Mouse (Mus musculus): ENCODE results near the gene Atp2c1. TPM values are rescaled to one million over a fixed set of nuclear protein-coding genes. Genes with fewer than 3 reads are reported as not detected.

Gene Atp2c1
- polyA plus RNA-seq, 1 experiment from 2014 or later = 77.4 TPM

DNA sequence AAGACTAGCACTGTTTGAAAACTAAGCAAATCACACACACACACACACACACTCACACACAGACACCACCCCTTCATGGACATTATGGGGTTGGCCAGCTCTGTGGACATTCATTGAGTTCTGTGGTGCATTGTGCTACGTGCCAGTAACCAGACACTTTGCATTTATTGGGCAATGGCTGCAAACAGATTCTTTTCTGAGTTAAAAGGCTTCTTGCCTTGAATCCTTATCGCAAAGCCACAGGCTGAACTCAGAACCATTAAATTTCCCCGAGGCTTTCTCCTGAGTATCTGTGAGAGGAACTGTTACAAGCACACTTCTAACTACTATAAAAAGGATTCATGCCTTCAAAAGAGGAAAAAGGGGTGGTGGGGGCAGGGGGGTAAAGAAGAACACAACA lies 5.1 kb downstream of the Atp2c1 start:
- Histone ChIP-seq H3K4me1 (peaks cover 41% of the 10 kb centered on the region), H3K27ac (no peak overlapping the region)
- 44% methylated on average over 3 of the region's 3 CpGs for WGBS

GRCm38 (mm10) chr9:105520776-105521552 lies 6.2 kb downstream of the Atp2c1 start:
- H3K4me2 ChIP-seq = no peak overlapping the region
- no peak for ATAC-seq (ENCODE audit: low FRiP score)
- H3K4me3 ChIP-seq (replicated peaks) = no peak overlapping the region
- H3K27ac ChIP-seq = no peak overlapping the region
- WGBS = 67% methylated on average over 24 of the region's 24 CpGs
- H3K9ac ChIP-seq = no peak overlapping the region
- no peaks in the 10 kb centered on the region for H3K9me3 ChIP-seq
- 0 out of 2 replicates have a peak, but pooled peaks cover 3% of the 10 kb centered on the region for H3K27me3 ChIP-seq
- H3K4me1 ChIP-seq = peaks cover 41% of the 10 kb centered on the region
- no peaks in the 10 kb centered on the region for H3K36me3 ChIP-seq (replicated peaks)

More for the DNA sequence above, 5.1 kb downstream of the Atp2c1 start:
- H3K36me3 ChIP-seq (replicated peaks) = no peaks in the 10 kb centered on the region
- no peak overlapping the region for H3K9ac ChIP-seq
- no peak overlapping the region for H3K4me2 ChIP-seq
- ATAC-seq (ENCODE audit: low FRiP score) = no peak
- no peaks in the 10 kb centered on the region for H3K9me3 ChIP-seq
- H3K4me3 ChIP-seq (replicated peaks) = no peak overlapping the region
- H3K27me3 ChIP-seq = 0 out of 2 replicates have a peak, but pooled peaks cover 3% of the 10 kb centered on the region

- WGBS = 52% methylated on average over 6 of the region's 6 CpGs
- Histone ChIP-seq H3K4me3 (replicated peaks) (no peak overlapping the region), H3K9me3 (no peaks in the 10 kb centered on the region), H3K4me2 (no peak overlapping the region), H3K9ac (no peak overlapping the region), H3K36me3 (replicated peaks) (no peaks in the 10 kb centered on the region), H3K4me1 (peaks cover 36% of the 10 kb centered on the region), H3K27ac (no peak overlapping the region), H3K27me3 (no peaks in the 10 kb centered on the region)
- ATAC-seq (ENCODE audit: low FRiP score) = no peak
Measured at GRCm38 (mm10) chr9:105519278-105519883, 7.7 kb downstream of the Atp2c1 start.

DNA sequence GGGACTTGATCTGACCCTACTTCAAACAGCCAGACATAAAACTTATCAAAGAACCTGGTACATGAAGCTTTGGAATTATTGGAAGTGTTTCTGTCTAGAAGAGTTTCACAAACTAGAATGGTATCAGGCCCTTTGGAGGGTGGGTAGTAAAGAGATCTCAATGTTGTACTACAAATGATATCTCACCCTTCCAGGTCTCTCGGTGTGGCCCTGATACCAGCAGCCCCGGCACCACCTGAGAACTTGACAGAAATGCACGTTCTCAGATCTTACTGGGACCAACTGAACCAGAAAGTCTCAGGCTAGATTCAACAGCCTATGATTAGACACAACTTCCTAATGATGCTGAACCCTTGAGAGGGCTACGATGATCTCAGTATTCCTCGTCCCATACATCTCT lies 23.4 kb downstream of the Atp2c1 start:
- no peaks in the 10 kb centered on the region for H3K36me3 ChIP-seq (replicated peaks)
- WGBS = 93% methylated on average over 5 of the region's 5 CpGs
- no peak overlapping the region for H3K4me2 ChIP-seq
- H3K27ac ChIP-seq = no peak overlapping the region
- H3K9me3 ChIP-seq = no peaks in the 10 kb centered on the region
- no peak for ATAC-seq (ENCODE audit: low FRiP score)
- H3K4me3 ChIP-seq (replicated peaks) = no peak overlapping the region
- H3K27me3 ChIP-seq = no peaks in the 10 kb centered on the region
- 0 out of 2 replicates have a peak, but pooled peaks cover 2% of the 10 kb centered on the region for H3K4me1 ChIP-seq
- H3K9ac ChIP-seq = no peak overlapping the region

DNA sequence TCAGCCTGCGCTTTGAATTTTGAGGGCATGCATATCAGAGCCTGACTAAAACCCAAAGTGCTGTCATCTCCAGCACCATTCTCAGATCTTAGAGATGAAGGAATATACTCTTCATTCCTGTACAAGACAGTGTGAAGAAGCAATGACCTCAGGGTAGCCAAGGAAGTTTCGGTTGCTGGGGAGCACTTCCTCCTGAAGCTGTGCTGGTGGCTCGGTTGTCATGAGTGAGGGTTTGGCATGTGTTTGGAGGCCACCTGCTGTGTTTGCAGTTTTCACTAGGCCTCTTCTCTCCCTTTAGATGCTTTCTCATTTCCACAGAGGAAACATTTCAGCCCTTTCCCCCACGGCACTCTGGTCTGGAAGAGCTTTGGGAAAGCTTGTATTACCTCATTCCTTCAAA lies 24.7 kb downstream of the Atp2c1 start:
- no peak for ATAC-seq (ENCODE audit: low FRiP score)
- Histone ChIP-seq H3K27me3 (no peaks in the 10 kb centered on the region), H3K4me3 (replicated peaks) (no peak overlapping the region), H3K9me3 (no peaks in the 10 kb centered on the region), H3K4me2 (no peak overlapping the region), H3K27ac (no peak overlapping the region), H3K4me1 (0 out of 2 replicates have a peak, but pooled peaks cover 2% of the 10 kb centered on the region), H3K9ac (no peak overlapping the region), H3K36me3 (replicated peaks) (no peaks in the 10 kb centered on the region)
- WGBS = 62% methylated on average over 4 of the region's 4 CpGs

DNA sequence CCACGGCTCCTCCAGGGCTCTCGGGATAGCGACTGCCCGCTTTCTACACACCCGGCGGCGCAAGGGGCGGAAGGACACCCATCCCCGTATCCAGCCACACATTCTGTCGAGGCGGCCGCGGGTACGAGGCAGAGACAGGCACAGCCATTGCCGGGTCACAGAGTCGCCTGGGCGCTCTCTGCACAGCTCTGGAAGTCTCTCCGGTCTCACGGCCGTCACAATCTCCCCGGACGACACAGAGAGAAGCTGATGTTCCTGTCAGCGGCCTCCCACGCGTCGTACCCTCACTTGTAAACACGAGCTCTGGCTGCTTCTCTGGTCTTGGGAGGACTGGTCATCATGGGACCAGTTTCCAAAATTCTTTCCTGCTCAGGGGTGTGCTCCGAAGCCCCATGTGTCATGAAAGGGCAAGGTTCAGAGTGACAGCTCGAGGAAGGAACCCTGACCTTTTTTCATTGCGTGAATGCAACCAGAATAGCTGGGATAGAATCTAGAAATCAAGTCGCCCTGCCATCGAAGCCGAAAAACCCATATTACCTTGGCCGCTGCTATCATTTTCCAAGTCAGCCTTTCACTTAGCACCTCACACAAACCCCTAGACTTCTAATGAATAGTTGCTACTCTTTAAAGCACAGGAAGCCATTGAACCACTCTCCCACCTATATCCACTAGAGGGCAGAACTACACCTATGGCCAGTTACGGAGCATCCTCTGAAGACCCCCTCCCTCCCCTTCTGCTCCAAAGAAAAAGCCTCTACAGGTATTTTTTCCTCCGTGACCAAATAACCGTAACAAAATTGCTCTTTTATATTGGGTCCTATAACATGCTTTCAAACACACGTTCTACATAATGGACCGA lies 31.6 kb downstream of the Atp2c1 start:
- H3K9me3 ChIP-seq = no peaks in the 10 kb centered on the region
- H3K36me3 ChIP-seq (replicated peaks) = no peaks in the 10 kb centered on the region
- H3K27ac ChIP-seq = peak overlapping the region; percentile 98
- no peaks in the 10 kb centered on the region for H3K27me3 ChIP-seq
- H3K4me1 ChIP-seq = peaks cover 21% of the 10 kb centered on the region
- ATAC-seq (ENCODE audit: low FRiP score) = peak; percentile 48; the same call in 1 of the 2 replicates
- peak overlapping the region; percentile 87 for H3K4me3 ChIP-seq (replicated peaks)
- WGBS = under 1% methylated on average over 39 of the region's 39 CpGs
- H3K9ac ChIP-seq = peak overlapping the region; percentile 92
- peak overlapping the region; percentile 91 for H3K4me2 ChIP-seq

- Histone ChIP-seq H3K4me2 (peak overlapping the region; percentile 91), H3K4me1 (peaks cover 21% of the 10 kb centered on the region), H3K36me3 (replicated peaks) (peaks cover 4% of the 10 kb centered on the region; the same call in 1 of the 2 replicates), H3K9ac (peak overlapping the region; percentile 92), H3K4me3 (replicated peaks) (peak overlapping the region; percentile 87), H3K27ac (peak overlapping the region; percentile 98), H3K9me3 (no peaks in the 10 kb centered on the region), H3K27me3 (no peaks in the 10 kb centered on the region)
- WGBS = under 1% methylated on average over 53 of the region's 83 CpGs
- ATAC-seq (ENCODE audit: low FRiP score) = peak; percentile 98
Measured at GRCm38 (mm10) chr9:105494553-105495315, 32.4 kb downstream of the Atp2c1 start.

GRCm38 (mm10) chr9:105492744-105493143 lies 34.4 kb downstream of the Atp2c1 start:
- Histone ChIP-seq H3K27ac (no peak overlapping the region), H3K4me1 (peaks cover 21% of the 10 kb centered on the region), H3K27me3 (no peaks in the 10 kb centered on the region), H3K9me3 (no peaks in the 10 kb centered on the region), H3K4me3 (replicated peaks) (no peak overlapping the region), H3K36me3 (replicated peaks) (peaks cover 8% of the 10 kb centered on the region; the same call in 1 of the 2 replicates), H3K9ac (no peak overlapping the region), H3K4me2 (peak overlapping the region; percentile 91; the same call in 1 of the 2 replicates)
- WGBS = 87% methylated on average over 3 of the region's 3 CpGs
- no peak for ATAC-seq (ENCODE audit: low FRiP score)

DNA sequence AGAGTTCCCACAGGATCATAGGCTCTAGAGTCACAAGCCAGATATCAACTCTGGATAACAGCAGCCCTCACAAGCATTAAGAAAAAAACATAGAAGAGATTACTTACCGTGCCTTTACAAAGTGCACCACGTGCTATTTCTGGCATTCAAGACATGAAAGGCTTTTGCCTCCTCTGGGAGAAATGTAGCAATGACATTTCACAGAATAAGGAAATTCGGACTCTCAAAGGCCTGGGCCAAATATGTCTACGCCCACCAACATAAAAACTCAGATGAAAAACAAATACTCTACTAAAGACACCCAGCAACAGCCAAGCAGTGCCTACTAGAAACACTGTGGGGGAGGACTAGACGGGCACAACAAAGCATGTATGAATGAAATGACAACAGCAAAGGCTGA lies 38.8 kb downstream of the Atp2c1 start:
- Histone ChIP-seq H3K27me3 (no peaks in the 10 kb centered on the region), H3K4me1 (peaks cover 28% of the 10 kb centered on the region), H3K9ac (no peak overlapping the region), H3K27ac (no peak overlapping the region), H3K4me2 (no peak overlapping the region), H3K36me3 (replicated peaks) (peaks cover 8% of the 10 kb centered on the region; the same call in 1 of the 2 replicates), H3K9me3 (no peaks in the 10 kb centered on the region), H3K4me3 (replicated peaks) (no peak overlapping the region)
- 85% methylated on average over 5 of the region's 5 CpGs for WGBS
- ATAC-seq (ENCODE audit: low FRiP score) = no peak

DNA sequence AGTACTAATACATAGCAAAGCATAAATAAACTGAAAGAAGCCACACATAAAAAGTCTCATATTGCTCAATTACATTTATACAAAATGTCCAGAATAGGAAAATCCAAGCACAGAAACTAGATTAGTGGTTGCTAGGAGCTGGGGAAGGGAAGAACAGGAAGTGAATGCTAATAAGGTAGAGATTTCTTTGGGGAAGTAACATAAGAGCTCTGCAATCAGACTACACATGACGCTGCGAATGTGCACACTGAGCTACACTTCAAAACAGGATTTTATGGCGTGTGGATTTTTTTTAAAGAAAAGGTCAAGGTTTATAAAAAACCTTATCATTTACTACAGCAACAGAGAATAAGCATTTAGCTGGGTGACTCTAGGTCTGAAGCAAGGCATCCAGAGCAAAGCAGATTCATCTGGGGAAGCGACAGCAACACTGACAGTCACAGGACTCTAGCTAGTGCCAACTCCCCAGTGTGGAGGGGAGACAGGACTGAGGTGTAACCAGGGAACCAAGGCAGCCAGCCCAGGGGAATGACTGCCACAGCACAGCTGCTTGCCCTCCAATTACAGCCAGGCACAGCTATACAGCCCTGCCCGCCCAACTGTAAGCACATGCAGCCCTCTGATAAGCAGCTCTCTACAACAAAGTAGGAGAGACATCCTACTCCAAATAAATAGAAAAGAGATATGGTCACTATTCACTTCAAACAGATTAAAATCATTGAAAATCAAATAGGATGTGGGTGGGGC lies 42.6 kb downstream of the Atp2c1 start:
- H3K9ac ChIP-seq = no peak overlapping the region
- no peaks in the 10 kb centered on the region for H3K9me3 ChIP-seq
- H3K4me3 ChIP-seq (replicated peaks) = no peak overlapping the region
- no peak overlapping the region for H3K27ac ChIP-seq
- WGBS = 81% methylated on average over 5 of the region's 5 CpGs
- peaks cover 4% of the 10 kb centered on the region; the same call in 1 of the 2 replicates for H3K36me3 ChIP-seq (replicated peaks)
- H3K4me1 ChIP-seq = peaks cover 18% of the 10 kb centered on the region
- no peak overlapping the region for H3K4me2 ChIP-seq
- H3K27me3 ChIP-seq = no peaks in the 10 kb centered on the region
- ATAC-seq (ENCODE audit: low FRiP score) = no peak

- no peak overlapping the region for H3K4me3 ChIP-seq (replicated peaks)
- no peak for ATAC-seq (ENCODE audit: low FRiP score)
- peaks cover 4% of the 10 kb centered on the region; the same call in 1 of the 2 replicates for H3K36me3 ChIP-seq (replicated peaks)
- 92% methylated on average over 11 of the region's 11 CpGs for WGBS
- peaks cover 18% of the 10 kb centered on the region for H3K4me1 ChIP-seq
- H3K27me3 ChIP-seq = no peaks in the 10 kb centered on the region
- H3K9me3 ChIP-seq = no peaks in the 10 kb centered on the region
- no peak overlapping the region for H3K9ac ChIP-seq
- H3K27ac ChIP-seq = no peak overlapping the region
- no peak overlapping the region for H3K4me2 ChIP-seq
Measured at GRCm38 (mm10) chr9:105483880-105484279, 43.2 kb downstream of the Atp2c1 start.

Data from forebrain, embryonic 12.5 days (tissue).